Mouse (Mus musculus) limb, embryonic 12.5 days (tissue): Measurements from ENCODE around the gene Jade1. TPM values are rescaled to one million over a fixed set of nuclear protein-coding genes. Genes with fewer than 3 reads are reported as not detected.

Experiments used
- ATAC-seq: fragments of 200-750 bp; cut with Nextera tagmentation; 2 replicates; pipeline ENCODE4 v1.8.0; 2017; ENCODE audit warnings: low read depth, moderate TSS enrichment; ENCODE audit not compliant: insufficient number of reproducible peaks, insufficient read depth, low FRiP score, low TSS enrichment
- H3K27ac ChIP-seq: fragments of 300-500 bp; sonication (generic); 2 replicates; pipeline ENCODE4 v1.5.1; 2016; ENCODE audit warnings: mild to moderate bottlenecking, moderate library complexity
- H3K27me3 ChIP-seq: fragments of 300-500 bp; sonication (generic); 2 replicates; pipeline ENCODE4 v1.6.1; 2016; ENCODE audit warnings: mild to moderate bottlenecking, moderate library complexity
- H3K36me3 ChIP-seq: fragments of 300-500 bp; sonication (generic); 2 replicates; pipeline ENCODE4 v1.6.1; 2016; ENCODE audit warnings: mild to moderate bottlenecking, moderate library complexity
- H3K4me1 ChIP-seq: fragments of 300-500 bp; sonication (generic); replicated peaks from 2 replicates; pipeline ENCODE4 v1.6.1; 2016
- H3K4me2 ChIP-seq: fragments of 300-500 bp; sonication (generic); 2 replicates; pipeline ENCODE4 v1.6.1; 2016; ENCODE audit warnings: mild to moderate bottlenecking, moderate library complexity
- H3K4me3 ChIP-seq: fragments of 300-500 bp; sonication (generic); replicated peaks from 2 replicates; pipeline ENCODE4 v1.5.1; 2016; ENCODE audit warnings: mild to moderate bottlenecking
- H3K9ac ChIP-seq: fragments of 300-500 bp; sonication (generic); replicated peaks from 2 replicates; pipeline ENCODE4 v1.6.1; 2016; ENCODE audit warnings: mild to moderate bottlenecking, moderate library complexity
- H3K9me3 ChIP-seq: fragments of 300-500 bp; sonication (generic); 2 replicates; pipeline ENCODE4 v1.6.1; 2016; ENCODE audit warnings: mild to moderate bottlenecking, moderate library complexity
- WGBS: fragments of 180-500 bp; shearing (Covaris S2); methylation state at CpG from one replicate; pipeline ENCODE4 v1.1.7; 2016; 5-methylcytosine and 5-hydroxymethylcytosine counted together
- polyA plus RNA-seq: library from polyadenylated mRNA; unstranded; fragments of >200 nt; fragmentation: Nextera tagmentation; extraction: Ambion mirVana; gene quantifications from 2 replicates; pipeline ENCODE4 v1.2.1, GENCODE M21; 2016

Jade1 gene
- polyA plus RNA-seq, 1 experiment from 2014 or later, result 15.3 TPM

GRCm38 (mm10) chr3:41580401-41581323, 25.1 kb downstream of the Jade1 start:
- ATAC-seq, result no peak
- Histone ChIP-seq H3K9me3 (no peaks in the 10 kb centered on the region), H3K27ac (no peak overlapping the region; the same call in 1 of the 2 replicates), H3K4me2 (no peak overlapping the region), H3K4me3 (no peak overlapping the region), H3K9ac (peak overlapping the region; percentile 34; the same call in 1 of the 2 replicates), H3K4me1 (peaks cover 37% of the 10 kb centered on the region), H3K27me3 (no peaks in the 10 kb centered on the region), H3K36me3 (no peaks in the 10 kb centered on the region)
- WGBS, result 43% methylated on average over 14 of the region's 14 CpGs

GRCm38 (mm10) chr3:41581436-41581835, 25.9 kb downstream of the Jade1 start:
- ATAC-seq, result no peak
- Histone ChIP-seq H3K4me1 (peaks cover 35% of the 10 kb centered on the region), H3K36me3 (no peaks in the 10 kb centered on the region), H3K9ac (no peak overlapping the region), H3K27ac (no peak overlapping the region; the same call in 1 of the 2 replicates), H3K27me3 (no peaks in the 10 kb centered on the region), H3K4me2 (no peak overlapping the region), H3K4me3 (no peak overlapping the region), H3K9me3 (no peaks in the 10 kb centered on the region)
- 27% methylated on average over 8 of the region's 8 CpGs for WGBS

GRCm38 (mm10) chr3:41582256-41582655, 26.7 kb downstream of the Jade1 start:
- H3K27me3 ChIP-seq, result no peaks in the 10 kb centered on the region
- ATAC-seq, result no peak
- H3K4me3 ChIP-seq, result no peak overlapping the region
- H3K27ac ChIP-seq, result no peak overlapping the region
- H3K4me2 ChIP-seq, result no peak overlapping the region
- WGBS, result 72% methylated on average over 7 of the region's 7 CpGs
- H3K4me1 ChIP-seq, result peaks cover 36% of the 10 kb centered on the region
- H3K9ac ChIP-seq, result no peak overlapping the region
- H3K9me3 ChIP-seq, result no peaks in the 10 kb centered on the region
- no peaks in the 10 kb centered on the region for H3K36me3 ChIP-seq

GRCm38 (mm10) chr3:41583092-41583491, 27.6 kb downstream of the Jade1 start:
- Histone ChIP-seq H3K27ac (no peak overlapping the region), H3K4me1 (peaks cover 44% of the 10 kb centered on the region), H3K4me3 (no peak overlapping the region), H3K36me3 (no peaks in the 10 kb centered on the region), H3K27me3 (no peaks in the 10 kb centered on the region), H3K9ac (no peak overlapping the region), H3K4me2 (no peak overlapping the region), H3K9me3 (no peaks in the 10 kb centered on the region)
- no peak for ATAC-seq
- 93% methylated on average over 14 of the region's 14 CpGs for WGBS

- Histone ChIP-seq H3K4me3 (no peak overlapping the region), H3K4me1 (peaks cover 44% of the 10 kb centered on the region), H3K9ac (no peak overlapping the region), H3K9me3 (no peaks in the 10 kb centered on the region), H3K36me3 (no peaks in the 10 kb centered on the region), H3K27me3 (no peaks in the 10 kb centered on the region), H3K4me2 (no peak overlapping the region), H3K27ac (no peak overlapping the region)
- 79% methylated on average over 4 of the region's 4 CpGs for WGBS
- no peak for ATAC-seq
Measured at GRCm38 (mm10) chr3:41583621-41584020, 28.1 kb downstream of the Jade1 start.

- H3K27ac ChIP-seq, result no peak overlapping the region
- peaks cover 6% of the 10 kb centered on the region; the same call in 1 of the 2 replicates for H3K36me3 ChIP-seq
- no peaks in the 10 kb centered on the region for H3K9me3 ChIP-seq
- H3K4me3 ChIP-seq, result no peak overlapping the region
- peaks cover 36% of the 10 kb centered on the region for H3K4me1 ChIP-seq
- H3K9ac ChIP-seq, result no peak overlapping the region
- no peak for ATAC-seq
- H3K4me2 ChIP-seq, result no peak overlapping the region
- H3K27me3 ChIP-seq, result no peaks in the 10 kb centered on the region
- WGBS, result 88% methylated on average over 5 of the region's 5 CpGs
Measured at GRCm38 (mm10) chr3:41585548-41585947, 30.0 kb downstream of the Jade1 start.

GRCm38 (mm10) chr3:41586330-41586729, 30.8 kb downstream of the Jade1 start:
- H3K27ac ChIP-seq, result no peak overlapping the region
- H3K27me3 ChIP-seq, result no peaks in the 10 kb centered on the region
- no peak overlapping the region for H3K9ac ChIP-seq
- peaks cover 28% of the 10 kb centered on the region for H3K4me1 ChIP-seq
- peaks cover 12% of the 10 kb centered on the region; the same call in 1 of the 2 replicates for H3K36me3 ChIP-seq
- WGBS, result 69% methylated on average over 6 of the region's 6 CpGs
- ATAC-seq, result no peak
- H3K4me2 ChIP-seq, result no peak overlapping the region
- H3K9me3 ChIP-seq, result no peaks in the 10 kb centered on the region
- no peak overlapping the region for H3K4me3 ChIP-seq

GRCm38 (mm10) chr3:41586917-41587316, 31.4 kb downstream of the Jade1 start:
- H3K27me3 ChIP-seq, result no peaks in the 10 kb centered on the region
- no peak for ATAC-seq
- H3K9me3 ChIP-seq, result no peaks in the 10 kb centered on the region
- no peak overlapping the region for H3K4me2 ChIP-seq
- peaks cover 24% of the 10 kb centered on the region for H3K4me1 ChIP-seq
- H3K9ac ChIP-seq, result no peak overlapping the region
- H3K4me3 ChIP-seq, result no peak overlapping the region
- H3K36me3 ChIP-seq, result peaks cover 18% of the 10 kb centered on the region; the same call in 1 of the 2 replicates
- no peak overlapping the region for H3K27ac ChIP-seq
- WGBS, result 83% methylated on average over 7 of the region's 7 CpGs

GRCm38 (mm10) chr3:41587588-41587987, 32.1 kb downstream of the Jade1 start:
- 58% methylated on average over 6 of the region's 6 CpGs for WGBS
- no peak overlapping the region for H3K4me2 ChIP-seq
- no peak for ATAC-seq
- no peaks in the 10 kb centered on the region for H3K27me3 ChIP-seq
- no peaks in the 10 kb centered on the region for H3K9me3 ChIP-seq
- no peak overlapping the region for H3K4me3 ChIP-seq
- peaks cover 24% of the 10 kb centered on the region for H3K4me1 ChIP-seq
- H3K27ac ChIP-seq, result no peak overlapping the region
- H3K9ac ChIP-seq, result no peak overlapping the region
- H3K36me3 ChIP-seq, result peaks cover 19% of the 10 kb centered on the region; the same call in 1 of the 2 replicates

- H3K9me3 ChIP-seq, result no peaks in the 10 kb centered on the region
- peaks cover 22% of the 10 kb centered on the region; the same call in 1 of the 2 replicates for H3K36me3 ChIP-seq
- no peak overlapping the region for H3K27ac ChIP-seq
- H3K4me2 ChIP-seq, result no peak overlapping the region
- 90% methylated on average over 8 of the region's 8 CpGs for WGBS
- H3K4me1 ChIP-seq, result peaks cover 20% of the 10 kb centered on the region
- H3K9ac ChIP-seq, result no peak overlapping the region
- H3K4me3 ChIP-seq, result no peak overlapping the region
- ATAC-seq, result no peak
- no peaks in the 10 kb centered on the region for H3K27me3 ChIP-seq
Measured at GRCm38 (mm10) chr3:41588495-41588894, 33.0 kb downstream of the Jade1 start.

GRCm38 (mm10) chr3:41589246-41589914, 33.8 kb downstream of the Jade1 start:
- H3K4me2 ChIP-seq, result no peak overlapping the region
- H3K4me1 ChIP-seq, result peaks cover 27% of the 10 kb centered on the region
- no peaks in the 10 kb centered on the region for H3K9me3 ChIP-seq
- peaks cover 31% of the 10 kb centered on the region; the same call in 1 of the 2 replicates for H3K36me3 ChIP-seq
- no peak overlapping the region for H3K9ac ChIP-seq
- no peaks in the 10 kb centered on the region for H3K27me3 ChIP-seq
- H3K4me3 ChIP-seq, result no peak overlapping the region
- H3K27ac ChIP-seq, result no peak overlapping the region; the same call in 1 of the 2 replicates
- no peak for ATAC-seq
- WGBS, result 69% methylated on average over 19 of the region's 19 CpGs
